Mouse (Mus musculus) hindlimb bud, embryonic 11.5 days (tissue): Measurements from ENCODE around the gene Pcbd1.
"Not testable (repeated sequence)": the region's sequence is repeated elsewhere in the genome, so short reads cannot be mapped to it uniquely, and the experiment has no call there.

ENCODE experiments used
- DNase-seq: peaks from one replicate; pipeline ENCODE4 v3.0.0-alpha.2; 2012; ENCODE audit warnings: low read depth, low spot score; ENCODE audit errors: extremely low spot score

Pcbd1 gene

DNA sequence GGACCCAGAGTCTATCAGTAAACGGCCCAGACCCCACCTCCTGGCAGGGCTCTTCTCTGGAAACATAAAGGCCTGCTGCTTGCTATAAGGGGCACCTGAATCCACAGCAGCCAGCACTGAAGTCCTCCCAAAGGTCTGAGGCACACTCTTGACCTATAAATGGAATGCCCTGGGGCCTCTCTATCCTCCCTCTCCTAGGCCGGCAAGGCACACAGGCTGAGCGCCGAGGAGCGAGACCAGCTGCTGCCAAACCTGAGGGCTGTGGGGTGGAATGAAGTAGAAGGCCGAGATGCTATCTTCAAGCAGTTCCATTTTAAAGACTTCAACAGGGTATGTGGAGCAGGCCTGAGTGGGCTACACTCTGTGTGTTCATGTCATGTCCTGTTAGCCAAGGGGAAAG, 2.7 kb downstream of the Pcbd1 start:
- no peak for DNase-seq

DNA sequence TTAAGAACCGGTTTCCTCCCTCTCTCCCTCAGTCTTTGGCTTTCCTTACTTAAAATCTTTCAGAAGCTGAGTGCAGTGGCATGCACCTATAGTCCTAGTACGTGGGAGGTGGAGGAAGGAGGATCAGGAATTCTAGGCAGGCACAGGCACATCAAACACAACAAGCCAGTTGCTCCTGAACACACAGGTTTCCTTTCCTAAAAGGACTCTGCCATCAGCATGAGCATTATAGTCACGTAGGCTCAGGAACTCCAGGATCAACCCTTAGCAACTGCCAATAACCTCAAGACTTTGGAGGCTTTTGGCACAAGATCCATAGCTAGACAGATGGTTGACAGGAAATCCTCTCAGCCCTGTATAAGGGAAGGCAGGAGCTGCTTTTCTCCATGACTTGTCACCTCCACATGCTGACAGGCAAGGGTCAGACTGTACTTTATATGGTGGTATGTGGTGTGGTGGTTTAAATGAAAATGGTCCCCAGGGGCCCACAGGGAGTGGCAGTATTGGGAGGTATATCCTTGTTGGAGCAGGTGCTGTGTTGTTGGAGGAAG, 14.5 kb downstream of the Pcbd1 start:
- DNase-seq = no peak

DNA sequence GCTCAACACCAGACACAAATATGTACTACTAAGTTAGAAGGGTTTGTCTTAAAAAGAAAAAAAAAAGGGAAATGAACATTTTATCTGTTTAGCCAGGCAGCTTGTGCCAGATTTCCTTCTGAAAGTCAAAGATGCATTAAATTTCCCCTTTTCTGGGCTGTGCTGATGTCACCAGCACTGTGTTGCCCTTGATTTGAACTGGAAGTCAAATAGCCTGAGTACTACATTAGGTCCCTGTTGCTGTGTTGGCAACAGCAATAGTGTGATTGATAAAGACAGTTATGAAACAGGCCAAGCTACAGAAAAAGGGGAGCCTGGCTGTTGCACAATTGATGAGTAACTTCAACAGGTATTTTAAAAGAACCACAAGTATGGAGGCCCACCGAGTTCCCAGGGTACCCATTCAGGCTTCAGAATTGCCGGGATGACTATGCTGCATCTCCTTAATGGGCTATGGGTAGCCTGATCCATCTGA, 25.2 kb downstream of the Pcbd1 start:
- DNase-seq = no peak

DNA sequence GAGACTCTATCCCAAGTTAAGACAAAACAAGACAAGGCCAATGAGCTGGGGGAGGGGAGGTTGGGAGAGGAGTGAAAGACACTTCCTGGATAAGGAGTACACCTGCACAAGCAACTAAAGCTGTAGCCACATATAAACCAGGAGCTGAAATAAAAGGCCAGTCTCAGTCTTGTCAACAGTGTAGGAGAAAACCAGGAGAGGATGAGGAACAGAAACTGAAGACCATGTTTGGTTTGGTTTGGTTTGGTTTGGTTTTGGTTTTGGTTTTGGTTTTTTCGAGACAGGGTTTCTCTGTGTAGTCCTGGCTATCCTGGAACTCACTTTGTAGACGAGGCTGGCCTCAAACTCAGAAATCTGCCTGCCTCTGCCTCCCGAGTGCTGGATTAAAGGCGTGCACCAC, 32.6 kb downstream of the Pcbd1 start:
- not testable (repeated sequence) for DNase-seq

DNA sequence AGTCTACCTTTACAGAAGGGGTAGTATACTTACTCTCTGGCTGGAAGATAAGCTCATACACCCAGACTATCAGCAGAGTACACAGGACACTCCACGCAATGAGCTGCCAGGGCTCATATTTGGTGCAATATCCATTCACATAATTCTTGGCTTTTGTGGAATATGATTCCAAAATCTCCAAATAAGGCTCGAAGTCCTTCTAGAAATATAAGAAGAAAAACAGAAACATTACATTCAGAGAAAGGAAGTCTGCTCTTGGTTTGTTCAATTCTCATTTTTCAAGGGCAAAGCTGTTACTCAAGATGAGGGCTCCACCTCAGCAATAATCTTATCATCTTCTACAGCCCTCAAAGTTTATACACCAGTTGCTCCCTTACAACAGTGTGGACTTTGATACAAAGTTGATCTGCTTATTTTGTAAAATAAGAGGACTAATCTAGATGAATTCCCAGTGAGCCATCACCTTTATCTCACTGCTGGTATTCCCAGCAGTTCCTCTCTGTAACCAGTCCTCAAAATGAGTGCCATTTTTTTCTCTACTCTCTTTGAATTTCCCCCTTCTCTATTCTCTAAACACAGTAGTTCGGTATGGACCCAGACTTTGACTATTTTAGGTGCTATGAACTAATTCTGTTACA, 34.3 kb downstream of the Pcbd1 start:
- no peak for DNase-seq

DNA sequence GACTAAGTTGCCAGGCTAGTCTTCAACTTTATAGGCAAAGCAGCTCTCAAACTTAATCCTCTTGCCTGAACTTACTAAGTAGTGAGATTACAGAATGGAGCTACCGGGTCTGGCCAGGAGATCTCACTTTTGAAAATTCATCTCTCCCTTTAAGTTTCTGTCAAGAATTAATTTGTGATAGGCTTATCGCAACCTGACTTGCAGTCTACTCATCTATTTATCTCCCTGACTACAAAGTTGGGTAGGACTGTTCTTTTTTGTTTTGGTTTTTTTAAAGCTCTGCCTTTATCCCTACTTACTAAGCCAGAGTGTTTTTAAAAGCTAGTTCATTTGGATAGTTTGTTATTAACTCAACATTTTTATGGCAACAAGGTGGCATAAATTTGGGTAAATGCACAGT, 35.3 kb downstream of the Pcbd1 start:
- DNase-seq = no peak

DNA sequence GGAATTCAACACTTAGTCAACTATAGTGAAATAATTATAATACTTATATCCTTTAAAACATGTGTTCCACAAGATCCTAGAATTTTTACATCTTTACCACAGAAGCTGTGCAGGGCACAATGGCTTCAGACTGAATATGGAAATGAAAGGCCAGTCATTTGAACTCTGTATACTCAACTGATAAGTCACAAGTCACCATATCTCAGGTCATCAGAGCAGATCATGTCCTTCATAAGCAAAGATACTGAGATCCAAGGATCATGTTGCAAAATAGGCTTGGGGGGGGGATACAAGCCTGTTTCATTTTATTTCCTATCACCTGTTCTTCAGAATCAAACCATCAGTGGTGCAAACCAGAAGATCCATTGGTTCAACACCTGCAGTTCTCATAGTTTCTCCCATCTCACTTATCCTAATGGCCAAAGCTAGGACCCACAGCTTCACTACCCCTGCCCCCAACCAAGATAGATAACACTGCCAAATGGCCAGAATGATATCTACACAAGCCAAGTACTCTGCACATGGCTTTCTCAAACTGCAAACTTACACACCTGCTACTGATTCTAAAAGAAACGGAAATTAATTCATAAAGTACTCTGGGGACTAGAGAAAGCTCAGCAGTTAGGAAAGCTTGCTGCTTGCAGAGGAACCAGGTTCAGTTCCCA, 39.7 kb downstream of the Pcbd1 start:
- no peak for DNase-seq

DNA sequence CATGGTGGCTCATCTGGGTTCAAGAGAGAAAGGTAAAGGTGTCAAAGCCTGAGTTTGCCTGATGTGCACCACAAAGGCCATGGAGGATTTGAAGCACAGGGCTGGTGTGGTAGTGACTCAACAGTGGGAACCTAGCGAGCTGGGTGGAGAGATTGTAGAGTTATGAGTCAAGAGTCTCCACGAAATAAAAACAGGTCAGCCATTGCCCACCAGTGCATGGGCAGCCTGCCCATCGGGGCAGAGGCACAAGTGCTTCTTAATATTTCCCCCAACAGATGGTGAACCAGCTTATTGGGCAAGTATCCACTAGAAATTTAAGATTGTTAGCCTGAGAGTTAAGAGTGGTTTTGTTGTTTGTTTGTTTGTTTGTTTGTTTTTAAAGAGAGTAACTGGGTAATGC, 41.8 kb downstream of the Pcbd1 start:
- DNase-seq = no peak

DNA sequence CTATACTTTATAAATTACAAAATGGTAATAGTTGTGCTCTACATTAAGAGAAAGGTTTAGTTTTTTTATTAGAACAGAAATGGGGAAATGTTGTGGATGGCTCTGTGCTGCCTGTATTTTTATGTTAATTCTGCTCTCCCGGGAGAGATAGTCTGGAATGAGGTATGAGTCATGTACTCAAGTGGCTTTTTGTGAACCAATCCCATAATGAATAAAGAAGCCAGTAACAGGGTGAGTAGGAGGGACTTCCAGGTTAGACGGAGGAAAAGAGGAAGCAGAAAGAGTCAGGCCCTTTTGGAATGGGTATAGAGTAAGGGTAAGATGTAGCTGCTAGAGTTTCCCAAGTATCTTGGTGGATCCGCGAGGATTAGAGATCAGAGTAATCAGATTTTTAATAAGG, 44.9 kb downstream of the Pcbd1 start:
- no peak for DNase-seq

DNA sequence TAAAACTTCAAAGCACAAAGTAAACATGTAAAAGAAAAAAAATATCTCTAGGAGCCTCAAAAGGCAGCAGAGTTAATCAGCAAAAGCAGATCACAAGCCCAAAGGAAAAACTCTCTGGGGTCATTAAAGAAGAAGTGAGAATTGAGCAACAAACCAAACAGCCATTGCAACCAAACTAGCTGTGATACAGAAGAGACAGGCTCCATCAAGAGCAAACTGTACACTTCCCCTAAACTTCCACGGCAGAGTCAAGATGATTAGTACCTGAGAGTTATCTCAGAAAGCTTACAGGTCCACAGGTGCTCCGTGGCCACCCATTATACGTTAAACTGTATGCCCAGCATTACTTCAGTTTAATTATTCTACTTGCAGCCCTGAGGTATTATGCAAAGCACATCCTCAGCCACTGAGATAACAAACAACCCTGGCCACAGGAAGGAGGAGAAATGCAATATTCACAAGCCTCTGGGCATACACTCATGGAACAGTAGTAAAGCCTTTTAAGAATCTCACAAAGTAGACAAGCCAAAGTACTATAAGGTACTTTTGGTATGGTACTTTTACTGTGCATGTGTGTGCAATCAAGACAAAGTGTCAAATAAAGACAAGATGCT, 46.2 kb downstream of the Pcbd1 start:
- no peak for DNase-seq

DNA sequence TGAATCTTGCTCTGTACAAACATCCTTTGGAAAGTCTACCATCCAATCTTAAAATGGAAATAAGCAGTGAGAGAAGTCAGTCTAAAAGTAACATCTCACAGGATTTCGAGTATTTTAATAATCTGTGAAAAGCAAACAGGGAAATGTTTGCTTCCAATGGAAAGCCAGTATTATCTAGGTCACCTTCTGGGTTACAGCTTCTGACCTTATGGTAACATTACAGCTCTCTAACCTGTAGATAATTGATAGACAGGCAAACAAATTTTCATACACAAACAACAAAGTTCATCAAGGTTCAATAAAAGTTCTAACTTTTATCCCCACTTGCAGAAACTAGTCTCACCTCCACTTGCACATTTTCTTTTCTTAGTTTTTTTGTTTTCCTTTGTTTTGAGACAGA, 48.4 kb downstream of the Pcbd1 start:
- DNase-seq = no peak

DNA sequence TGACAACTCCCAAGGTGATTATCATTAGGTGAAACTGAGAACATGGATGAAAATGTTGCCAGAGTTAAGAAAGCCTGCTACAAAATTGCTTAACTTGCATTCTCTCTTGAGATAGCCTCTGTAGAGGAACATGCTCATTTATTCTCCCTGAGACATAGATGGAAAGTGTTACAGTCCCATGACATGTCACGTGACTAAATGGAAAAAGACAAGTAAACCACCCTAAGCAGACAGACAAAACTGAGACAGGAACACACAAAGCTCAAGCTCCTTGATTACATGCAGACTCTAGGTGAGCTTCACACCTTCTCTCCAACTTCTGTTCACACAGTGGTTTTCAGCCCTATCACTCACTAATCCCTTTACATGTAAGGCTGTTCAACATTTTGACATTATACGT, 54.2 kb downstream of the Pcbd1 start:
- no peak for DNase-seq
